Mouse (Mus musculus) heart, embryonic 13.5 days (tissue): ENCODE measurements around the gene Pex14. TPM values are rescaled to one million over a fixed set of nuclear protein-coding genes. Genes with fewer than 3 reads are reported as not detected.

ENCODE experiments used
- ATAC-seq: fragments of 200-750 bp; cut with Nextera tagmentation; 2 replicates; pipeline ENCODE4 v1.8.0; 2017; ENCODE audit warnings: moderate TSS enrichment; ENCODE audit not compliant: insufficient number of reproducible peaks, low FRiP score, low TSS enrichment; ENCODE audit errors: extremely low read depth
- H3K27ac ChIP-seq: fragments of 300-500 bp; sonication (generic); replicated peaks from 2 replicates; pipeline ENCODE4 v1.5.1; 2015; ENCODE audit warnings: moderate library complexity, mild to moderate bottlenecking, inconsistent platforms
- H3K27me3 ChIP-seq: fragments of 300-500 bp; sonication (generic); replicated peaks from 2 replicates; pipeline ENCODE4 v1.6.1; 2015; ENCODE audit warnings: mild to moderate bottlenecking, inconsistent platforms
- H3K36me3 ChIP-seq: fragments of 300-500 bp; sonication (generic); 2 replicates; pipeline ENCODE4 v1.6.1; 2015; ENCODE audit warnings: mild to moderate bottlenecking, inconsistent platforms
- H3K4me1 ChIP-seq: fragments of 300-500 bp; sonication (generic); 2 replicates; pipeline ENCODE4 v1.6.1; 2015; ENCODE audit warnings: inconsistent platforms
- H3K4me2 ChIP-seq: fragments of 300-500 bp; sonication (generic); 2 replicates; pipeline ENCODE4 v1.6.1; 2015; ENCODE audit warnings: inconsistent platforms, mild to moderate bottlenecking, moderate library complexity
- H3K4me3 ChIP-seq: fragments of 300-500 bp; sonication (generic); 2 replicates; pipeline ENCODE4 v1.5.1; 2015; ENCODE audit warnings: moderate library complexity, mild to moderate bottlenecking, inconsistent platforms
- H3K9ac ChIP-seq: fragments of 300-500 bp; sonication (generic); 2 replicates; pipeline ENCODE4 v1.6.1; 2015; ENCODE audit warnings: inconsistent platforms, mild to moderate bottlenecking, moderate library complexity
- H3K9me3 ChIP-seq: fragments of 300-500 bp; sonication (generic); 2 replicates; pipeline ENCODE4 v1.6.1; 2016; ENCODE audit warnings: inconsistent platforms
- WGBS: fragments of 180-500 bp; shearing (Covaris S2); methylation state at CpG from one replicate; pipeline ENCODE4 v1.1.7; 2015; ENCODE audit warnings: mixed read lengths; 5-methylcytosine and 5-hydroxymethylcytosine counted together
- polyA plus RNA-seq: library from polyadenylated mRNA; unstranded; fragments of >200 nt; fragmentation: Nextera tagmentation; extraction: Ambion mirVana; gene quantifications from 2 replicates; pipeline ENCODE4 v1.2.1, GENCODE M21; 2015

Gene Pex14
- polyA plus RNA-seq, 1 experiment from 2014 or later, result 39.7 TPM

- WGBS, result 69% methylated on average over 22 of the region's 22 CpGs
- no peak overlapping the region for H3K4me3 ChIP-seq
- ATAC-seq, result no peak
Measured at GRCm38 (mm10) chr4:149066672-149067551, 32.8 kb downstream of the Pex14 start.

GRCm38 (mm10) chr4:149064061-149064854 is 35.4 kb downstream of the Pex14 start:
- Histone ChIP-seq H3K4me2 (peak overlapping the region; percentile 6; the same call in 1 of the 2 replicates), H3K9ac (0 out of 2 replicates have a peak overlapping the region, but pooled peaks have one; percentile 33)

More at GRCm38 (mm10) chr4:149066672-149067551, 32.8 kb downstream of the Pex14 start:
- Histone ChIP-seq H3K4me2 (no peak overlapping the region), H3K27me3 (no peaks in the 10 kb centered on the region), H3K27ac (no peak overlapping the region), H3K9ac (no peak overlapping the region), H3K9me3 (no peaks in the 10 kb centered on the region), H3K36me3 (peaks cover 15% of the 10 kb centered on the region), H3K4me1 (peaks cover 65% of the 10 kb centered on the region)

GRCm38 (mm10) chr4:149062406-149063318 is 37.0 kb downstream of the Pex14 start:
- Histone ChIP-seq H3K36me3 (peaks cover 3% of the 10 kb centered on the region), H3K4me2 (no peak overlapping the region), H3K9ac (no peak overlapping the region; the same call in 1 of the 2 replicates), H3K4me3 (no peak overlapping the region), H3K27ac (no peak overlapping the region), H3K27me3 (no peaks in the 10 kb centered on the region), H3K9me3 (no peaks in the 10 kb centered on the region), H3K4me1 (peaks cover 75% of the 10 kb centered on the region)
- WGBS, result 62% methylated on average over 21 of the region's 21 CpGs
- no peak for ATAC-seq

More at GRCm38 (mm10) chr4:149064061-149064854, 35.4 kb downstream of the Pex14 start:
- peaks cover 10% of the 10 kb centered on the region for H3K36me3 ChIP-seq
- no peaks in the 10 kb centered on the region for H3K27me3 ChIP-seq
- ATAC-seq, result no peak
- H3K4me3 ChIP-seq, result no peak overlapping the region
- no peaks in the 10 kb centered on the region for H3K9me3 ChIP-seq
- WGBS, result 76% methylated on average over 23 of the region's 23 CpGs
- no peak overlapping the region for H3K27ac ChIP-seq
- H3K4me1 ChIP-seq, result peaks cover 64% of the 10 kb centered on the region

DNA sequence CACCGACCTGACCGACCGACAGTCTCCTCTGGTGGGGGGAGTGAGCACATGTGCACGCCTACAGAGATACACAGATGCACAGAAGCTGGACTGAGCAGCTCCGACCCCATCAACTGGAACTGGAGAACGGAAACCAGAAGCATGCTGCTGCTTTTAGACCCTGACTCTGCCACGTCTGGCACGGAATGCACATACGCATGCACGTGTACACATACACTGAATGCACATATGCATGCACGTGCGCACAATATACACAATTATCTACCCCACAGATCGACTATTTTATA is 38.3 kb downstream of the Pex14 start:
- Histone ChIP-seq H3K36me3 (no peaks in the 10 kb centered on the region), H3K27me3 (no peaks in the 10 kb centered on the region), H3K9ac (0 out of 2 replicates have a peak overlapping the region, but pooled peaks have one; percentile 33), H3K9me3 (no peaks in the 10 kb centered on the region), H3K4me3 (no peak overlapping the region), H3K4me1 (peaks cover 76% of the 10 kb centered on the region), H3K4me2 (peak overlapping the region; percentile 39), H3K27ac (no peak overlapping the region)
- no peak for ATAC-seq
- WGBS, result 54% methylated on average over 13 of the region's 13 CpGs

- H3K36me3 ChIP-seq, result no peaks in the 10 kb centered on the region
- no peak overlapping the region for H3K4me3 ChIP-seq
- 36% methylated on average over 14 of the region's 14 CpGs for WGBS
- H3K27me3 ChIP-seq, result no peaks in the 10 kb centered on the region
- H3K4me2 ChIP-seq, result peak overlapping the region; percentile 39
- no peak for ATAC-seq
- H3K9ac ChIP-seq, result peak overlapping the region; percentile 33; the same call in 1 of the 2 replicates
- H3K9me3 ChIP-seq, result no peaks in the 10 kb centered on the region
- peaks cover 76% of the 10 kb centered on the region for H3K4me1 ChIP-seq
- no peak overlapping the region for H3K27ac ChIP-seq
Measured at GRCm38 (mm10) chr4:149060621-149061431, 38.9 kb downstream of the Pex14 start.

- H3K27me3 ChIP-seq, result no peaks in the 10 kb centered on the region
- no peak overlapping the region for H3K27ac ChIP-seq
- no peak overlapping the region for H3K9ac ChIP-seq
- peaks cover 78% of the 10 kb centered on the region for H3K4me1 ChIP-seq
- no peak for ATAC-seq
- H3K4me3 ChIP-seq, result no peak overlapping the region
- no peaks in the 10 kb centered on the region for H3K9me3 ChIP-seq
- no peak overlapping the region for H3K4me2 ChIP-seq
- peaks cover 3% of the 10 kb centered on the region; the same call in 1 of the 2 replicates for H3K36me3 ChIP-seq
- WGBS, result 82% methylated on average over 9 of the region's 9 CpGs
Measured at GRCm38 (mm10) chr4:149059713-149060112, 40.0 kb downstream of the Pex14 start.

DNA sequence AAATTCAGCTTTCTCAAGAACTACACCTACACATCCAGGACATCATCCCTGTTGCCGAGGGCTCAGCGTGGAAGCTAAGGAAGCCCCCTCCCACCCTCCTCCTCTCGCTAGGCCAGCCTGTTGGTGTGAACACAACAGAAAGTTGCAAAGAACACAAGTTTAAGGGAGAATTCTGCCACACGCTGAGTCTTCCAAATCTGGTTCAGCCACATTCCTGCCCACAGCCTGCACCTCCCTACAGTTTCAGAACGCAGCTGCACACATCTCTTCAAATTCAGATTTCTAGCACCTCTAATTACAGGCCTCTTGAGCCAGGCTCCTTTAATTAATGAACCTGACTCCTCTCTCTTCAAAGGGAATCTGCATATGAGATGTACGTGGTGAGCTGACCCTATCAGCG is 41.4 kb downstream of the Pex14 start:
- Histone ChIP-seq H3K9me3 (no peaks in the 10 kb centered on the region), H3K27me3 (no peaks in the 10 kb centered on the region), H3K4me1 (peaks cover 75% of the 10 kb centered on the region), H3K4me2 (no peak overlapping the region), H3K4me3 (no peak overlapping the region), H3K36me3 (peaks cover 3% of the 10 kb centered on the region; the same call in 1 of the 2 replicates), H3K9ac (peak overlapping the region; percentile 76; the same call in 1 of the 2 replicates), H3K27ac (peak overlapping the region; percentile 68)
- 63% methylated on average over 7 of the region's 7 CpGs for WGBS
- ATAC-seq, result no peak

DNA sequence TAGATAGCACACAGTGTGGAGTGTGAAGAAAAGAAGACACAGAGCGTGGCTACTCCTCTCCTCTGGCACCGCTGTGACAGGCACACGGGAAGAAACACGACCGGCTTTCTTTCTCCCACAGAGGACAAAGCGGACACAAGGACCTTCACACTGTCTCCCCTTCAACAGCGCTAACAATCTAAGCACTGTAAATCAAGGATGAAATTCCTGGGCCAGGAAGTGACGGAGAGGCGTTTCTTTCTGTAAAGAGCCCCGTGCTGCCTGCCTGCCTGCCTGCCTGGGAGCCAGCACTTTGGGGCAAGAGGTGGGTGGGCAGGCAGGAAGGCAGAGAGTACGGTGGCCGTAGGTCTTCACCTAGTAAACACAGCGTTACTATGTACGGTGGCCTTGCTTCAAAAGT is 42.2 kb downstream of the Pex14 start:
- peak overlapping the region; percentile 68 for H3K27ac ChIP-seq
- peaks cover 67% of the 10 kb centered on the region for H3K4me1 ChIP-seq
- H3K9ac ChIP-seq, result peak overlapping the region; percentile 76
- H3K36me3 ChIP-seq, result peaks cover 3% of the 10 kb centered on the region; the same call in 1 of the 2 replicates
- H3K4me2 ChIP-seq, result peak overlapping the region; percentile 68
- peak overlapping the region; percentile 35 for H3K4me3 ChIP-seq
- no peaks in the 10 kb centered on the region for H3K27me3 ChIP-seq
- 25% methylated on average over 14 of the region's 14 CpGs for WGBS
- H3K9me3 ChIP-seq, result no peaks in the 10 kb centered on the region
- ATAC-seq, result no peak

GRCm38 (mm10) chr4:149056957-149057356 is 42.7 kb downstream of the Pex14 start:
- peak overlapping the region; percentile 76 for H3K9ac ChIP-seq
- peaks cover 62% of the 10 kb centered on the region for H3K4me1 ChIP-seq
- peak overlapping the region; percentile 35 for H3K4me3 ChIP-seq

DNA sequence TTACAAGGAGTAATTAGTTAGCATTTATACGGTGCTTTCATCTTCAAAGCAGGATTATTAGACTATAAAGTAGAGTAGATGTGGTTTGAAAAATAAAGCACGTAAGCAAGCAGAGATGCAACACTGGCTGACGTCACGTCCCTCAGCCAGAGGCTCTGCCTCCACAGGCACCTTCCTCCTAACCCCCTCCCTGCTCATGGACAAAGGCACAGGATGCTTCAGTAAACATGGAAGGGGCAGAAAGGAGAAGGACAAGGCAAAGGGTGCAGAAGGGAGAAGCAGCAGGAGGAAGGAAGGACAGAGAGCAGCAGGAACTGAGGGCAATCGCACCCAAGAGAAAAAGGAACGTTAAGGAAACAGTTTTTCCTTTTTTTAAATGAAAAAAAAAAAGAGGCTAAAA is 43.8 kb downstream of the Pex14 start:
- no peak overlapping the region for H3K27ac ChIP-seq
- H3K4me2 ChIP-seq, result no peak overlapping the region
- 66% methylated on average over 6 of the region's 6 CpGs for WGBS
- H3K36me3 ChIP-seq, result peaks cover 3% of the 10 kb centered on the region; the same call in 1 of the 2 replicates
- H3K9ac ChIP-seq, result no peak overlapping the region
- peaks cover 55% of the 10 kb centered on the region for H3K4me1 ChIP-seq
- no peaks in the 10 kb centered on the region for H3K9me3 ChIP-seq
- no peak overlapping the region for H3K4me3 ChIP-seq
- no peak for ATAC-seq
- H3K27me3 ChIP-seq, result no peaks in the 10 kb centered on the region

More at GRCm38 (mm10) chr4:149056957-149057356, 42.7 kb downstream of the Pex14 start:
- Histone ChIP-seq H3K27ac (peak overlapping the region; percentile 68), H3K27me3 (no peaks in the 10 kb centered on the region), H3K9me3 (no peaks in the 10 kb centered on the region), H3K4me2 (peak overlapping the region; percentile 68), H3K36me3 (peaks cover 3% of the 10 kb centered on the region; the same call in 1 of the 2 replicates)
- no peak for ATAC-seq
- 59% methylated on average over 16 of the region's 16 CpGs for WGBS
